Mouse (Mus musculus) stomach, postnatal 0 days (tissue): ENCODE measurements around the gene Ttc9c.
A peak's percentile ranks its signal among the peaks of the same experiment; 100 is the strongest.

Experiments used
- CTCF ChIP-seq: IDR thresholded peaks from 2 replicates; pipeline ENCODE4 v1.5.1; 2016; ENCODE audit warnings: antibody characterized with exemption, low read depth, mild to moderate bottlenecking, moderate library complexity
- EP300 ChIP-seq: optimal IDR thresholded peaks from 2 replicates; pipeline ENCODE3; 2016; ENCODE audit warnings: antibody characterized with exemption

DNA sequence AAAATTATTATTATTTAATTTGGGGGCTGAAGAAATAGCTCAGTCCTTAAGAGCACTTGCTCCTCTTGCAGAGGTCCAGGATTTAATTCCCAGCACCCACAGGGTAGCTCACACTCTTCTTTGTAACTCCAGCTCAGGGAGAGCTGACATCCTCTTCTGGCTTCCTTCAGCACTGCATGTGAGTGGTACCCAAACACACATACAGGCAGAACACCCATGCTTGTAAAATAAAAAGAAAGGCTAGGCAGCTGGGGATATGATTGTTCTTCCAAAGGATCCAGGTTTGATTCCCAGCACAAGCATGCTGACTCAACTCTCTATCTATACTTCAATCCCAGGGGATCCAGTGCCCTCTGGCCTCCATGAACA, 20.2 kb downstream of the Ttc9c start:
- TF ChIP-seq CTCF (peak; percentile 20; the same call in 1 of the 2 replicates), EP300 (no peak)
